Mouse (Mus musculus): Measurements from ENCODE around the gene Cfap43. TPM values are rescaled to one million over a fixed set of nuclear protein-coding genes. Genes with fewer than 3 reads are reported as not detected.
A peak's percentile ranks its signal among the peaks of the same experiment; 100 is the strongest.

Gene Cfap43
- total RNA-seq, 1 experiment from 2014 or later: 0.23 TPM

DNA sequence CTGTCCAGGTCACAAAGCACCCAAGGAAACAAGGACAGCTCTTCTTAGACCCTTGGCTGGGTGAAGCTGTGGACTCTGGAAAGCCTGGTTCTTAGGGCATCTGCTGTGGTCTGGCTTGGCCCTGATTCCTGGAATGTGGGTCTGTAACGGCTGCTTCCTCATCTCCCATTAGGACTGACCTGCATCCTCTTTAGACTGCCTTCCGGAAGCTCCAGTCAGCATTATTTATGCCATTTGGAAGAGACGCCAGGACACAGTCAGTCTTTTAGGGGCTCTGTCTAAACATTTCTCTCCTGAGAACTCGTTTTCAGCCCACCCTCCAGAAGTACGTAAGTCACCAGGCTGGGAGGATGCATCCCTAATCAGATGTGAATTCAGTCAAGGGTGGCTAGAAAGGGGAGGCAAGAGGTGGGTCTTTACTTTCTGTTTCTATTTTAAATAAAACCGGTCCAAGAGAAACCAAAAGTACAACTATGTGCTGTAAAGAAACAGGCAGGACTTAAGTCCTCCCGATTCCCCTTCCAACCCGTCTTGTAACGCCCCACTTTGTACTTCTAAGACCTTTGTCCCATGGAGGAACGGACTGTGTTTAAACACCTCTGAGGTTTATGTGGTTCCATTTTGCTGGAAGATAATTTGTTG lies 28.5 kb downstream of the Cfap43 start:
- ATAC-seq (ENCODE audit: extremely low read depth, insufficient number of reproducible peaks, low FRiP score, poor library complexity, severe bottlenecking): no peak

- ATAC-seq (ENCODE audit: extremely low read depth, insufficient number of reproducible peaks, low FRiP score, poor library complexity, severe bottlenecking): peak; percentile 75
These were observed 31.1 kb downstream of the Cfap43 start for GRCm38 (mm10) chr19:47888037-47888436.

DNA sequence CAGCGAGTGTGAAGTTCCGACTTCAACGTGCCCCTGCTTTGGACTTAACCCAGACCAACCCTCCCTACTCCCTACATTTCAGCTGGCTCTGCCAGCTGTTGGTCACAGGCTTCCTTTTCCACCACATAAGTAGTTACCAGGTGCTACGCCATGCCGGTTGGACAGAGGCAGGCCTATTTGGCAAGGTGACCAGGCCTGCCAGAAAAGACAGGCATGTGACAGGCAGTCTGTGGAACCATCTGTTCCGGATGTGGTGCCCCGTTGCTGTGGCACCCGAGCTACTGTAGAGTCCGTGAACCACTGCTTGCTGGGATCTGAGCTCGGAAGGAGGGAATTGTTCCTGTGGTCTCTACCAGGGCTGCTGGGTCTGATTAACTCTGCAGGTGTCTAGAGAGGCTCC lies 31.7 kb downstream of the Cfap43 start:
- ATAC-seq (ENCODE audit: extremely low read depth, insufficient number of reproducible peaks, low FRiP score, poor library complexity, severe bottlenecking): peak; percentile 14; the same call in 1 of the 2 replicates

- ATAC-seq (ENCODE audit: extremely low read depth, insufficient number of reproducible peaks, low FRiP score, poor library complexity, severe bottlenecking): no peak
These were observed 32.5 kb downstream of the Cfap43 start for GRCm38 (mm10) chr19:47886617-47887016.

DNA sequence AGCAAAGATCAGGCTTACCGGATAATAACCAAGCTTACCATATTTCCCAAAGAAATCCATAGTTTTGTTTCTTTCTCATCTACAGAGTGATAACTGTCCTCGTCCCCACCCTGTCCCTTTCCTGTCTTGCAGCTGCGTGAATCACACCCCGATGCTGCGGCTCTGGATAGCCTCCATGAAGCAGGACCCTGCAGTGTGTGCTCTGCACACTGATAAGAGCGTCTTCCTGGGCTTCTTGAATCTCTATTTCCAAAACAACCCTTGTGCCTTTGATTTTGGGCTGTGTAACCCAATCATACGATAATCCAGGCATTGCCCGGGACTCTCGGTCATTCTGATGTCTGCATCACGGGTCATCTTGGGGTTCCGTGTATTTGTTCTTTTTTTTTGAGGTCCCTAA lies 33.2 kb downstream of the Cfap43 start:
- no peak for ATAC-seq (ENCODE audit: extremely low read depth, insufficient number of reproducible peaks, low FRiP score, poor library complexity, severe bottlenecking)

GRCm38 (mm10) chr19:47885191-47885743 lies 33.8 kb downstream of the Cfap43 start:
- ATAC-seq (ENCODE audit: extremely low read depth, insufficient number of reproducible peaks, low FRiP score, poor library complexity, severe bottlenecking): no peak

GRCm38 (mm10) chr19:47884296-47885085 lies 34.6 kb downstream of the Cfap43 start:
- no peak for ATAC-seq (ENCODE audit: extremely low read depth, insufficient number of reproducible peaks, low FRiP score, poor library complexity, severe bottlenecking)

- ATAC-seq (ENCODE audit: extremely low read depth, insufficient number of reproducible peaks, low FRiP score, poor library complexity, severe bottlenecking): no peak
These were observed 36.2 kb downstream of the Cfap43 start for GRCm38 (mm10) chr19:47882882-47883254.

DNA sequence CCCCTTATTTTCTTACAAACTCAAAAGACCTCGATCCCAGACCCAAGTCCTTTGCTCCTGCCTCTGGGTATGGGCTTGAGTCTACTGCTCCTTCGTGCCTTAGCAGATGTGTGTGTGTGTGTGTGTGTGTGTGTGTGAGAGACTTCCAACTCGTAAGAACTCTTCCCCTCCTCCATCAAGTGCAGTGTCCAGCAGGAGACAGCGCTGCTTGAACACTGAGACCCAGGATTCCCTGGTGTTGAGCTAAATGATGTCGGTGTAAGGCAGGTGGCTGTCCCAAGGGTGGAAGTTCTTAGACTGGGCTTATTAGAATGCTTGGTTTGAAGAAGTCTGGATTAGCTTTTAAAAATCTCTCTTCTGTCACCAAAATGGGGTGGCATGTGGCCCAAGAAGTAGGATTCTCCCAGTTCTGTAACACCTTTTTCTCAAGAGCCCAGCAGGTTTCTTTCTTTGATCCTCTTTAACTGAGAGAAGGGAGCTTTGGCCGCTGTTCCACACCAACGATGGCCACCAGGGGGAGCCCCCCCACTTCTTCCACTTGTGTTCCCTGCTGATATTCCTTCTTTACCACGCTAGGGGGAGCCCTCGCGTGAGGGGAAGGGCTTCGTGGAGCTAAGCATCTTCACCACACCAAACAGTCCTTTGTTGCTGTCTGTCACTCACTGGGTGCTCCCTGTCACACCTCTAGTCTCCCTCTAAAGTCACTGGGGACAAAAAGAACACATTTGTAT lies 36.8 kb downstream of the Cfap43 start:
- peak; percentile 92 for ATAC-seq (ENCODE audit: extremely low read depth, insufficient number of reproducible peaks, low FRiP score, poor library complexity, severe bottlenecking)

DNA sequence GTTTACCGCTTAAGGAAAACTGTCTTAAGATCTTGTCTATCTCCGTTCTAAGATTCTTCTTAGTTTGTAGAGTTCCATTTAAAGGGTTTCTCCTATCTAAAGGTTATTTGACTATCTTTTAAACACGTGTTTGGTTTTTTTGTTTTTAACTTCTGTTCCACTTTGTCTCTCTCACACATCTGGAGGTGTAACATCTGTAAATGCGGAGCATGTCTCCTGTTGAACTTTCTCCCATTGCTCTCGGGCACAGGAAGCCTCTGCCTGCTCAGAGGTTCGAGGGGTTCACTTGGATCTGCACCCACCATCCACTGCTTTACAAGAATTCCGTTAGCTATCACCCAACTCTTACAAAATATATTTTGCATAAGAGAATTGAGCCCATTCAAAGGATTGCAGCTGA lies 37.5 kb downstream of the Cfap43 start:
- ATAC-seq (ENCODE audit: extremely low read depth, insufficient number of reproducible peaks, low FRiP score, poor library complexity, severe bottlenecking): no peak

GRCm38 (mm10) chr19:47876252-47876651 lies 42.8 kb downstream of the Cfap43 start:
- ATAC-seq (ENCODE audit: extremely low read depth, insufficient number of reproducible peaks, low FRiP score, poor library complexity, severe bottlenecking): no peak

DNA sequence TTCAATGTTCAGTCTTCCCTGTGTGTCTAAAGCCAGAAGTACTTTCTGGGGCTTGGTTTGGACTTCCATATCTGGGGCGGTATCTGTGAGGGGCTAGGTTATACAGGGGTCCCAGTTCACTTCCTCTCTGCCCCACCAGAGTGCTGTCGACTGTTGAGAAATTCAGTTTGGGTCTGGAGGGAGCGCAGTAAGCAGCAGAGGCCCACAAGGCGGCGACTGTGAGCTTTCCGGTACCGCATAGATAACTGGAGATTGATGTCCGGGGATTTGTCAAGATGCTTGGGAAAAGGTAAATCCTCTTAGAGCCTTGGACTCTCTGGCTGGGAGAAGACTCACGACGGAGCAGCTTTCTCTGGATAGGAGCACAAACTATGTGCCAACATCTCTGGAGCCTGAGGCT lies 47.6 kb downstream of the Cfap43 start:
- no peak for ATAC-seq (ENCODE audit: extremely low read depth, insufficient number of reproducible peaks, low FRiP score, poor library complexity, severe bottlenecking)

GRCm38 (mm10) chr19:47870102-47870666 lies 48.9 kb downstream of the Cfap43 start:
- ATAC-seq (ENCODE audit: extremely low read depth, insufficient number of reproducible peaks, low FRiP score, poor library complexity, severe bottlenecking): no peak

DNA sequence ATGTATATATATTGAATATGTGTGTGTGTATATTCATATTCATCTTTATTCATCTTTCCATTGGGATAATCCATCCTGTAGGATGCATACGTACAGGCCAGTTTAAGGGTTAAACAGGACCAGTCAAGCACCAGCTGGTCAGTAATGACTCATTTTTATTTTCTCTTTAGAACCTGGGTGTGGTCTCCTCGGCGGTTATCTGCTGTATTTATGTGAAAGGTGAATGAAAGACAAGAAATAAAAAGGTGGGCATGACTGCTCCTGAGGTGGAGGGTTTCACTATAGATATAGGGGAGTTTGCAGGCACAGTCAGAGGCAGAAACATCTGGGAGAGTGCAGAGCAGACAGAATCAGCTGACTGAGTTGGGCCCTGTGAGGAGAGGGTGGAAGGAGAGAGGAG lies 49.6 kb downstream of the Cfap43 start:
- no peak for ATAC-seq (ENCODE audit: extremely low read depth, insufficient number of reproducible peaks, low FRiP score, poor library complexity, severe bottlenecking)

- ATAC-seq (ENCODE audit: extremely low read depth, insufficient number of reproducible peaks, low FRiP score, poor library complexity, severe bottlenecking): no peak
These were observed 50.1 kb downstream of the Cfap43 start for GRCm38 (mm10) chr19:47868951-47869350.

DNA sequence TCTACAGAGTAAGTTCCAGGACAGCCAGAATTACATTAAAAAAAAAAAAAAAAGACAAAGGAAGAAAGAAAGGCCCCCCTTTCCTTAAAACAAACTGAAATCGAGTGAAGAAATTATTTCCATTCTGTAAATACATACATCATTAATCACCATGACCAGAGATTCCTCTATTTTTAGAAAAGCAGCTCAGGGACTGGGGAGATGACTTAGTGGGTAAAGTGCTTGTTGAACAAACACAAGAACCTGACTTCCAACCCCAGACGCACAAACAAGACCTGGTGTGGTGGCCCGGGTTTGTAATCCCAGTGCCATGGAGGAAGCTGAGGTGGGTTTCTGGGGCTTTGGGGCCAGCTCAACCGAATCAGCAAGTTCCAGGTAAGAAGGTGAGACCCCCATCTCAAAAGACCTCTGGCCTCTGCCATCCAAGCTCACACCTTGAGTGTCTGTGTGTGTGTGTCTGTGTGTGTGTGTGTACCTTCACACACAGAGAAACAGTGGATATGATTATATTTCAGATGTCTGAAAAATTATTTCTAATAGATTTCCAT lies 51.4 kb downstream of the Cfap43 start:
- ATAC-seq (ENCODE audit: extremely low read depth, insufficient number of reproducible peaks, low FRiP score, poor library complexity, severe bottlenecking): no peak

DNA sequence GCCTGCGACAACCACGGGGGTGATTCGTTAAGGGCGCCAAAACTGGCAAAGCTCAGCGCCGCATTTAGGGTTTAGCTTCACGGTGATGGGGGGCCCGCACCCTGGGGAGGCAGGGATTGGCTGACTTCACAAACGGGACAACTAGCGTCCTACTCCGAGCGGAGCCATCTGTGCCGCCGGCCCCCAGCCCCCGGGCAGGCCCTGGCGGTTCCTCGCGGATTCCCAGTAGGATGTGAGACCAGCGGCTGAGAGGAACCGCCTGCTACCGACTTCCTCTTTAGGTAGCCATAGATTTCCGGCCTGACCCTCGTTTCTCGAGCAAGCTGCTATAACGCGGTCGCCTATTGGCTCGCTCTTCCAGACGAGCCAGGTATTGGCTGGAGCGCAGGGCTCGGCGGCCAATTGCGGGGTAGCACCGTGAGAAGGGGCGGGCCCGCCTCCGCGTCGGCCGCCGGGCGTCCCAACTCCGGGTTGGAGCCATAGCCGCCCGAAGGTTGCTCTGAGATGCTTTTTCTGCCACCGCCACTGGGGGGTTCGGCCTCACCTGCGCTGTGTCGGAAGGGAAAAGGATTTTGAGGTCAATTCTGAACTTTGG lies 53.6 kb downstream of the Cfap43 start, which contains the start of gene Gsto2:
Gsto2 (plus strand) TSS at position 182 of the 595 bp plus-strand sequence.
- ATAC-seq (ENCODE audit: extremely low read depth, insufficient number of reproducible peaks, low FRiP score, poor library complexity, severe bottlenecking): peak; percentile 99

GRCm38 (mm10) chr19:47864721-47865120 lies 54.4 kb downstream of the Cfap43 start:
- no peak for ATAC-seq (ENCODE audit: extremely low read depth, insufficient number of reproducible peaks, low FRiP score, poor library complexity, severe bottlenecking)

- no peak for ATAC-seq (ENCODE audit: extremely low read depth, insufficient number of reproducible peaks, low FRiP score, poor library complexity, severe bottlenecking)
These were observed 55.0 kb downstream of the Cfap43 start for GRCm38 (mm10) chr19:47864051-47864450.
